Mouse (Mus musculus) heart, adult 18-20 months (tissue): ENCODE measurements around the gene Ddx27. TPM values are rescaled to one million over a fixed set of nuclear protein-coding genes. Genes with fewer than 3 reads are reported as not detected.

ENCODE experiments used
- DNase-seq, 2 experiments: peaks; one replicate each; pipeline ENCODE4 v3.0.0; 2021 to 2022; ENCODE audit warnings: mixed read lengths in 1 of 2
- total RNA-seq, 2 experiments: library from RNA; stranded (reverse); gene quantifications; 2 replicates each; pipeline ENCODE4 v1.2.3; 2021

Gene Ddx27
- total RNA-seq, 2 experiments from 2014 or later, result 9.8 to 10.1 TPM

- peak; percentile 97 to 99 for DNase-seq
These were observed 48.2 kb downstream of the Ddx27 start, which contains the start of gene Znfx1 for GRCm38 (mm10) chr2:167062965-167063880. Znfx1 (minus strand) TSS chr2:167063015.

GRCm38 (mm10) chr2:167063906-167064496 is 49.0 kb downstream of the Ddx27 start:
- DNase-seq, result no peak

- no peak for DNase-seq
These were observed 49.8 kb downstream of the Ddx27 start for GRCm38 (mm10) chr2:167064601-167065295.

- DNase-seq, result no peak
These were observed 51.0 kb downstream of the Ddx27 start for GRCm38 (mm10) chr2:167066031-167066430.

DNA sequence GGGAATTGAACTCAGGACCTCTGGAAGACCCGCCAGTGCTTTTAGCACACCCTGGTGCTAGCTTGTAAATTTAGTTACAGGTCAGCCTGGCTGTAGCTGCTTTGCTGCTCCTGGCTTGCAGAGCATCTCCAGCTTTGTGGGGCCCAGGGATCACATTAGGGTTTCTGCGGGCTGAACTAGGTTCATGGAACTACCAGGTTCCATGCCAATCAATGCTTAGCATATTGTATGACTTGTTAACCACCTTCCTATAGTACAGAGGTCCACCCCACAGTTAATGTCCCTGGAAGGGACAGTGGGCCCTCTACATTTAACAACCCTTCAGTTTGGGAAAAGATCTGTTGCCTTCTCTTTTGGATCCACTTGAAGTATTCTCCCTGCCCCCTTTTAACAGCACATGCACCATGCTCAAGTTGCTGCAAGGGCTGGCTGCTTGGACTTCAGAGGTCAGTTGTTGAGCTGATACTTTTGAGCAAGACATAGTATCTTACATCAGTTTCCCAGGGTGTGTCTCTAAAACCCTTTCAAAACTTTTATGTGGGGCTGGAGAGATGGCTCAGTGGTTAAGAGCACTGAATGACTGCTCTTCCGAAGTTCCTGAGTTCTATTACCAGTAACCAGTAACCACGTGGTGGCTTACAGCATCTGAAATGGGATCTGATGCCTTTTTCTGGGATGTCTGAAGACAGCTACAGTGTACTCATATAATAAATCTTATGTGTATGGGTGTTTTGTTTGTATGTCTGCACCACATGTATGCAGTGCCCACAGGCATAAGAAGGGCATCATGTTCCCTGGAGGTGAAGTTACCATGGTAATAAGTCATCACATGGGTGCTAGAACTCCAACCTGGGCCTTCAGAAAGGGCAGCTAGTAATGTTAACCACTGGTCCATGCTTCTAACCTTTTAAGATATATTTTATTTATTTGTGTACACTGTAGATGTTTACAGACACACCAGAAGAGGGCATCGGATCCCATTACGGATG is 51.8 kb downstream of the Ddx27 start:
- DNase-seq, result no peak

GRCm38 (mm10) chr2:167067575-167067974 is 52.6 kb downstream of the Ddx27 start:
- DNase-seq, result no peak

DNA sequence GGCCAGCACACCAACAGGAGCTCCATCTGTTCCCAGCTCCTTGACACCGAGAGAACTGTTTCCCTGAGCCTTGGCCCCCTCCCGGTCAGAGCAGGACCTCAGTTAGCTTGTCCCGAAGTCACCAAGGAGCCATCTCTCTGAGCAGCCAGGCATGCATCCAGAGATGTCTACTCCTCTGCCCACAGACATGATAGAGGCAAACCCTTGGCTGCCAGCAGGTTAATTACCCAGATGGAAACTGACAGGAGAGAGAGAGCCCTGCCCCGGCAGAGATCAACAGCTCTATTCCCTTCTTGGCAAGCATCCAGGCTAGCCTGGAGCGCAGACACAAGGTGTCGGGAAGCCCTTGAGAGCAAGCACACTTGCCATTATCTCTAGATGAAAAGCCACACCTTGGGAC is 55.3 kb downstream of the Ddx27 start:
- no peak for DNase-seq

DNA sequence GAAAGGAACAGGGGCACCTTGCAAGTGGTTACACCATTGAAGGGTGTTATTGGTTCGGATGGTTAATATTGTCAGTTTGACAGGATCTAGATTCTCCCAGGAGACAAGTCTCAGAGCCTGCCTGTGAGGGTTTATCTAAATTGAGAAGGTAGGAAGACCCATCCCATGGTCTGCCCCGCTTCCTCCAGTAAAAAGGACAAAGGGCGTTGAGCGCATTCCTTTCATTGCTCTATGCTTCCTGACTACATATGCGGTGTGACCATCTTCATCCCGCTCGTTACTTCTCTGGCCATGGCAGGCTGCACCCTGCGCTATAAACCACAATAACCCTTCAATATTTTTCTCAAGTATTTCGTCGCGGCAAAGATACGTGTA is 56.3 kb downstream of the Ddx27 start:
- no peak for DNase-seq

DNA sequence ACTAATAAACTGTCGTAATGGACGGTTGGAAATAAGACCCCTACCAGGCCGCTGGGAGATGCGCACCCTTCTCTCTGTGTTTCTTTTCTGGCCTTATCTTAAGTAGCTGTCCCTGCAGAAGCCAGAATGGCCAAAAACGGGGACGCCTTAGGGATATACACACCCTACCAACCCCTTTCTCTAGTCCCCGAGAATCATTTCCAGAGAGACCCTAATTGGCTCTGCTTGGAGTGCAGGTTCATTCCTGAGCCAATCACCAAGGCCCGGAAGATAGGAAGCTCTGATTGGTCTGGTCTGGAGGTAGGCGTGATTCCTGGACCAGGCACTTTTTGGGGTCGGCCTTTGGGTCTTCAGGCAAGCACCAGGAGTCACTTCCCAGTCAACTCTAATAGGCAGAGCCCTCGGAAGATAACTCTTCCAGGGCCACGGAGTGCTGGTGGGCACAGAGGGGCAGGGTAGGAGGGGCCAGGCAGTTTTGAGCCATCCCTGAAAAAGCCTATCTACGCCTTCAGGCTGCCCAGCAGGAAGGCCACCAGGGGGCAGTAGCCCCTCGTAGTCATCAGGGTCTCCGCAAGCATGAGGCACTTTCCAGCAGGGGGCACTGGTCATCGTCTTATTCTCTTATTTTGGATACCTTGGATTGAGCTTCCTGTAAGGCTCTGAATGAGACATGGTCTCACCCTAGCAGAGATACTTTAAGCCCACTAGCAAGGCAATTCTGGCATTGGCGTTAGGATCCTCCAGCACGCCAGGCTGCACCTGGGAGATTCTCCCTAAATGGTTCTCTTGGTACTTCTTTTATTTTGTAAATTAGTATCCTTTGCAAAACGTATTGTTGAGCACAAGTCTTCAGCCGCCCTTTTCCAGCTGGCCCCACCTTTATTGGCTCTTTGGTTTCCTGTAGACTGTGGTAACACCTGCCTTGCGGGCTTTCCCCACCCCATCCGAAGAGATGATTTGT is 56.9 kb downstream of the Ddx27 start:
- peak; percentile 93 to 99 for DNase-seq

GRCm38 (mm10) chr2:167074587-167074986 is 59.6 kb downstream of the Ddx27 start:
- no peak for DNase-seq

DNA sequence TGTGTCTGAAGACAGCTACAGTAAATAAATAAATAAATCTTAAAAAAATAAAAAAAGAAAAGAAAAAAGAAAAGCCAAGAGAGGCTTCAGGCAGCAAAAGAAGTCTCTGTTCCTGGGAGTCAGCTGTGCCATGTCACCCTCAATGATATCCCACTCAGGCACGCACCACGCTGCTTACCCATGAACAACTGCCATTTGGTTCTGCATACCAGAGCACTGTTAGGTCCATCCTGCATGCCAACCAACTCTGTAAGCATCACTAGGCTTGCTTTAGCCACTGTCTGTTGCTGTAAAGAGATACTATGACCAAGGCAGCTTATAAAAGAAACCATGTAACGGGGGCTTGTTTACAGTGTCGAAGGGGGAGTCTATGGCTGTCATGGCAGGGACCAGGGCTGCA is 61.4 kb downstream of the Ddx27 start:
- no peak for DNase-seq

DNA sequence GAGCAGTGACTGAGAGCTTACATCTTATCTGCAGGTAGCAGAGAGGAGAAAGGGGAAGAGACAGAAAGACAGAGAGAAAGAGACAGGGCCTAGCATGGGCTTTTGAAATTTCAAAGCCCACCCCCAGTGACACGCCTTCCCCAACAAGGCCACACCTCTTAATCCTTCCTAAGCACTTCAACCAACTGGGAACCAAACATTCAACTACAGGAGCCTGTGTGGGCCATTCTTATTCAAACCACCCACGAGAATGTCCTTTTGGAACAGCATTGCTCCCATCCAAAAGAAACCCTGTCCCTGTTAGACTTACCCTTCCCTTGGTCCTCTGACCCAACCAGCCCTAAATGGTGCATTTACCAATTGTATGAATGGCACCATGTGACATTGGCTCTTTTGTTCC is 61.8 kb downstream of the Ddx27 start:
- no peak for DNase-seq

- DNase-seq, result no peak
These were observed 62.4 kb downstream of the Ddx27 start for GRCm38 (mm10) chr2:167077199-167077962.

DNA sequence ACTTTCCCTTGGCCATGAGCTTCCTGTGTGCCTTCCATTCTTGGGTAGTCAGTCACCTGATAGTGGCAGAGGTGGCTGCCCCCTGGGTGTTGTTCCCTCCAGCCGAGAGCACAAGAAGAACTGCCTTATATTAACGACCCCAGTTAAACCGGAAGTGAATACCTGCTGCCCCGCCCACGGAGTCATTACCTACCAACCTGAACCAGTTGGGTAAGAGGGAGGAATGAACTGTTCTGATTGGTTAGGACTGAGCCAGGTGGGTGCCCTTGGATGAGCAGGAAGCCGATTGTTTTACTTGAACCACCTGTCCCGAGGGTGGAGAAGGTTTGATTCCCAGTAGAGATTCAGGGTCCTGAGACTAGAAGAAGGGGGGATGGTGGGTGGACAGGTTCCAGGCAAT is 63.5 kb downstream of the Ddx27 start:
- DNase-seq, result no peak

GRCm38 (mm10) chr2:167078931-167079495 is 64.0 kb downstream of the Ddx27 start:
- peak in 1 of 2 experiments; percentile 41 for DNase-seq

- DNase-seq, result peak; percentile 72 to 86
These were observed 64.7 kb downstream of the Ddx27 start for GRCm38 (mm10) chr2:167079535-167080257.

- no peak for DNase-seq
These were observed 65.4 kb downstream of the Ddx27 start for GRCm38 (mm10) chr2:167080387-167080786.

DNA sequence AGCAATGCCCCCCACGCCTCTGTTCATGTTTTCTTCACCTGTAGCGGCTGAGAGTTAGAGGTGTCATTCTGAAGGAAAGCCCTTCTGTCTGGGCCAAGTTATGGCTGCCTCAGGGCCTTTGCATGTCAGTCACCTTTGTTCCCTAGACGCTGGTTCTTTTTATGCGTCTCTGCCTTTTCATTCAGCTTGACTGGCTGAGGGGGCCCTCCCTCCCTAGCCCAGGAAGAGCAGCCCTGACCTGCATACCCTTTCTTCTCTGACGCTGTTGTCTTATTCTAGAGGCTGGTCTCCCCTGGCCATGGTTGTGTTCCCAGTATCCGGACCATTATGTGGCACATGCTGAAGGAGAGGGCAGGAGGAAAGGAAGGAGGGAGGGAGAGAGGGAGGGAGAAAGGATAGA is 66.1 kb downstream of the Ddx27 start:
- DNase-seq, result no peak

DNA sequence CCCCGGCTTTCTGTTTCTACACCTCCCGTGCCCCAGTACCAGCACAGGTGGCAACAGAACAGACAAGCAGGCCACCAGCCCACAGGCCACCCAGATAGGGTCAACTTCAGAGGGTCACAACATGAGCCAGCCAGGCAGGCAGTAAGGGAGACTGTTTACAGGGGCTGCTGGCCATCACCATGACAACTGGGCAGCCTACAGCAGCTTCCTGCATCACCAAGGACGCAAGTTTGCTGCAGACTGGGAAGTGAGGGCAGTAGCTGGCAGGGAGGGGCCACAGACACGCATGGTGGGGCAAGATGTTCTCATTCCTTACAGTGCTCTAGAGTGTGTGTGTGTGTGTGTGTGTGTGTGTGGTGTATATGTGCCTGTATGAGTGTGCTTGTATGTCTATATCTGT is 66.6 kb downstream of the Ddx27 start:
- DNase-seq, result peak in 1 of 2 experiments; percentile 42
